9 mouse cellular contexts compared by ENCODE assay signal in genomic region chr6:128375192-128375591, GRCm38 (mm10). TPM values are rescaled to one million over a fixed set of nuclear protein-coding genes. Genes with fewer than 3 reads are reported as not detected.
DNase-seq lines count a peak whose midpoint lies in the region; ATAC-seq lines count a peak whose summit lies in the region.
"Had no signal": no experiment of that assay in that cellular context is flagged by ENCODE, and none has a peak within 500 bp of the region (broad histone marks: within the 10 kb centered on the region; RNA-seq: fewer than 3 reads in every experiment).

Gene Tex52, plus strand, starts transcription at chr6:128375456.
Gene Gm44596, plus strand, starts transcription at chr6:128375503.

- no peaks in the 10 kb centered on the region for H3K27me3 ChIP-seq in forebrain, embryonic 16.5 days (replicated peaks; ENCODE audit: control insufficient read depth, insufficient read depth, low read length)
- H3K27me3 ChIP-seq in hindbrain, embryonic 13.5 days = no peaks in the 10 kb centered on the region

- H3K4me3 ChIP-seq in forebrain, embryonic 16.5 days (replicated peaks; ENCODE audit: low read length) = no peak within 1 kb of the TSS
- H3K4me3 ChIP-seq in hindbrain, embryonic 13.5 days = no peak within 1 kb of the TSS

- WGBS in forebrain, embryonic 16.5 days = 5% methylated on average over 6 of the region's 6 CpGs
- WGBS in hindbrain, embryonic 13.5 days = 17% methylated on average over 6 of the region's 6 CpGs

- no peak within 1 kb of the TSS for H3K27ac ChIP-seq in forebrain, embryonic 16.5 days (ENCODE audit: low read length)
- peak within 1 kb of the TSS; percentile 55; the same call in 1 of the 2 replicates for H3K27ac ChIP-seq in hindbrain, embryonic 13.5 days

- peak; percentile 86 for ATAC-seq in forebrain, embryonic 16.5 days
- peak; percentile 77 for ATAC-seq in hindbrain, embryonic 13.5 days (ENCODE audit: low FRiP score)

- peaks cover 6% of the 10 kb centered on the region; the same call in 1 of the 2 replicates for H3K4me1 ChIP-seq in forebrain, embryonic 16.5 days (replicated peaks; ENCODE audit: control insufficient read depth, insufficient read depth, low read length)
- peaks cover 16% of the 10 kb centered on the region for H3K4me1 ChIP-seq in hindbrain, embryonic 13.5 days (replicated peaks)

- H3K36me3 ChIP-seq in forebrain, embryonic 16.5 days (ENCODE audit: control insufficient read depth, insufficient read depth) = no peaks in the 10 kb centered on the region
- peaks cover 29% of the 10 kb centered on the region for H3K36me3 ChIP-seq in hindbrain, embryonic 13.5 days

- H3K9me3 ChIP-seq in forebrain, embryonic 16.5 days (ENCODE audit: control insufficient read depth, low read length) = no peaks in the 10 kb centered on the region
- no peaks in the 10 kb centered on the region for H3K9me3 ChIP-seq in hindbrain, embryonic 13.5 days

- no peak within 1 kb of the TSS for H3K4me2 ChIP-seq in forebrain, embryonic 16.5 days (ENCODE audit: low read length)
- no peak within 1 kb of the TSS for H3K4me2 ChIP-seq in hindbrain, embryonic 13.5 days

- DNase-seq in layer of hippocampus, adult 11-12 months (ENCODE audit: low spot score) = peak; percentile 66
- no peak for DNase-seq in layer of hippocampus, adult 9-10 months (ENCODE audit: low spot score)
- DNase-seq in lung, postnatal 4 days = peak; percentile 27 to 49
- no peak for DNase-seq in cerebellum, adult 9-10 months
- DNase-seq in cerebellum, adult 9-11 months = no peak
- DNase-seq in thymus, postnatal 4 days = no peak

- no peak within 1 kb of the TSS for H3K9ac ChIP-seq in forebrain, embryonic 16.5 days (replicated peaks; ENCODE audit: low read depth, low read length)
- H3K9ac ChIP-seq in hindbrain, embryonic 13.5 days = peak within 1 kb of the TSS; percentile 15; the same call in 1 of the 2 replicates

RNA-seq across cellular contexts. Expression of gene Tex52, which starts in this region (rescaled TPM):
- 0.45 and 0.85 TPM in 2 replicates for polyA plus RNA-seq in forebrain, embryonic 16.5 days (2015; fragmentation: Nextera tagmentation; extraction: Ambion mirVana)
- 0.47 and 0.70 TPM in 2 replicates for polyA plus RNA-seq in hindbrain, embryonic 13.5 days (2015; fragmentation: Nextera tagmentation; extraction: Ambion mirVana)
- polyA plus RNA-seq: liver, adult 2 months had no signal

RNA-seq across cellular contexts. Expression of gene Gm44596, which starts in this region (rescaled TPM):
- not detected in 2 replicates for polyA plus RNA-seq in forebrain, embryonic 16.5 days (2015; fragmentation: Nextera tagmentation; extraction: Ambion mirVana)
- polyA plus RNA-seq in hindbrain, embryonic 13.5 days (2015; fragmentation: Nextera tagmentation; extraction: Ambion mirVana) = not detected in 2 replicates
- polyA plus RNA-seq: liver, adult 2 months had no signal

Comparison
In these comparisons a context has a peak if more than half of its experiments do, and no peak if none do; other contexts are left out.
1. DNase-seq: peak in layer of hippocampus, adult 11-12 months (single experiment) and lung, postnatal 4 days (2 of 2); none in layer of hippocampus, adult 9-10 months (single experiment), cerebellum, adult 9-10 months (single experiment), cerebellum, adult 9-11 months (single experiment) and thymus, postnatal 4 days (single experiment).
2. Peak in ATAC-seq in forebrain, embryonic 16.5 days; RNA of the genes that start here not detected or under 1 TPM.
3. Peak in ATAC-seq, H3K27ac ChIP-seq and H3K9ac ChIP-seq in hindbrain, embryonic 13.5 days; RNA of the genes that start here not detected or under 1 TPM.